Mouse (Mus musculus) MEL (cell line): ENCODE measurements around the gene Olfr1443.

Experiments
- CHD2 ChIP-seq: IDR thresholded peaks from 2 replicates; pipeline ENCODE4 v1.6.1; 2011; ENCODE audit warnings: low read length, improper control_type of control experiment
- CTCF ChIP-seq, 3 experiments: IDR thresholded peaks in 2 of 3; conservative IDR thresholded peaks in 1 of 3; 2 replicates each; pipeline ENCODE4 v1.5.1; 2011 to 2012; ENCODE audit warnings: low read length in 3 of 3, low read depth in 2 of 3, mild to moderate bottlenecking in 2 of 3, improper control_type of control experiment in 1 of 3, inconsistent platforms in 1 of 3, mixed read lengths in 1 of 3, moderate library complexity in 1 of 3; ENCODE audit not compliant: control insufficient read depth in 1 of 3, insufficient read depth in 1 of 3, poor library complexity in 1 of 3, severe bottlenecking in 1 of 3
- POLR2A ChIP-seq, 2 experiments: IDR thresholded peaks; 2 replicates each; pipeline ENCODE4 v1.6.1; 2011 to 2012; ENCODE audit warnings: low read length in 2 of 2, mild to moderate bottlenecking in 2 of 2, control low read depth in 1 of 2, improper control_type of control experiment in 1 of 2, low read depth in 1 of 2, moderate library complexity in 1 of 2; ENCODE audit not compliant: control insufficient read depth in 1 of 2, insufficient read depth in 1 of 2, poor library complexity in 1 of 2
- POLR2AphosphoS2 ChIP-seq: IDR thresholded peaks from 2 replicates; pipeline ENCODE4 v1.6.1; 2011; ENCODE audit warnings: low read length, improper control_type of control experiment
- UBTF ChIP-seq: IDR thresholded peaks from 2 replicates; pipeline ENCODE4 v1.6.1; 2012; ENCODE audit warnings: low read depth, mild to moderate bottlenecking, inconsistent platforms, low read length, improper control_type of control experiment, moderate library complexity, borderline replicate concordance; ENCODE audit not compliant: insufficient read depth
- USF1 ChIP-seq: IDR thresholded peaks from 2 replicates; pipeline ENCODE4 v1.6.1; 2014; ENCODE audit warnings: low read depth, mild to moderate bottlenecking, inconsistent platforms, low read length, improper control_type of control experiment, moderate library complexity

DNA sequence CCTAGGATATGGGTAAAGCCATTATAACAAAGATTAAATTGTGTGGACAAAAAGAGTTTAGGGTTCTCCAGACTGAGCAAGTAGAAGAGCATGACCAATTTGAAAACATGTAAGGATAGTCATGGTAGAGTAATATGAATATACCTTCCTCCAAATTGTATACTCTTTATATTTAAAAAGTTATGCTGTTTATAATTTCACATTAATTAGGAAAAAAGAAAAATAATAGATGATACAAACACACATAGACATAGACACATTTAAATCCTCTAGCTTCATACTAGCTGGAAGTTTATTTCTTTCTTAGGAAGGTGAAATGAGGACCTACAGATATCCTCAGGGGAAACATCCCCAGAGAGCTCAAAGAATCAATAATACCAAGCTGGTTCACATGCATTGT lies 7.8 kb upstream of the Olfr1443 start, which contains the start of gene Olfr1442:
- TF ChIP-seq CHD2 (no peak), POLR2AphosphoS2 (no peak), POLR2A (IDR thresholded peaks at IDR 0.05; ENCODE audit: control insufficient read depth in 1 of 2, insufficient read depth in 1 of 2, low read depth in 1 of 2, low read length in 2 of 2, poor library complexity in 1 of 2) (no peak), CTCF (IDR thresholded peaks at IDR 0.05 in 2 of 3, conservative IDR thresholded peaks at IDR 0.05 in 1 of 3; ENCODE audit: control insufficient read depth in 1 of 3, insufficient read depth in 1 of 3, low read depth in 2 of 3, low read length in 3 of 3, poor library complexity in 1 of 3, severe bottlenecking in 1 of 3) (no peak), UBTF (no peak), USF1 (no peak)
